Mouse (Mus musculus) thymus, postnatal 0 days (tissue): ENCODE data around the gene Prdm1. TPM values are rescaled to one million over a fixed set of nuclear protein-coding genes. Genes with fewer than 3 reads are reported as not detected.
A peak's percentile ranks its signal among the peaks of the same experiment; 100 is the strongest.

Source experiments
- DNase-seq: peaks from one replicate; pipeline ENCODE4 v3.0.0-alpha.2; 2015; ENCODE audit warnings: low spot score
- polyA plus RNA-seq: library from polyadenylated mRNA; unstranded; fragments of >200 nt; fragmentation: Nextera tagmentation; extraction: Ambion mirVana; gene quantifications from 2 replicates; pipeline ENCODE4 v1.2.1, GENCODE M21; 2015

The Prdm1 gene
- polyA plus RNA-seq, 1 experiment from 2014 or later, result 0.65 TPM

DNA sequence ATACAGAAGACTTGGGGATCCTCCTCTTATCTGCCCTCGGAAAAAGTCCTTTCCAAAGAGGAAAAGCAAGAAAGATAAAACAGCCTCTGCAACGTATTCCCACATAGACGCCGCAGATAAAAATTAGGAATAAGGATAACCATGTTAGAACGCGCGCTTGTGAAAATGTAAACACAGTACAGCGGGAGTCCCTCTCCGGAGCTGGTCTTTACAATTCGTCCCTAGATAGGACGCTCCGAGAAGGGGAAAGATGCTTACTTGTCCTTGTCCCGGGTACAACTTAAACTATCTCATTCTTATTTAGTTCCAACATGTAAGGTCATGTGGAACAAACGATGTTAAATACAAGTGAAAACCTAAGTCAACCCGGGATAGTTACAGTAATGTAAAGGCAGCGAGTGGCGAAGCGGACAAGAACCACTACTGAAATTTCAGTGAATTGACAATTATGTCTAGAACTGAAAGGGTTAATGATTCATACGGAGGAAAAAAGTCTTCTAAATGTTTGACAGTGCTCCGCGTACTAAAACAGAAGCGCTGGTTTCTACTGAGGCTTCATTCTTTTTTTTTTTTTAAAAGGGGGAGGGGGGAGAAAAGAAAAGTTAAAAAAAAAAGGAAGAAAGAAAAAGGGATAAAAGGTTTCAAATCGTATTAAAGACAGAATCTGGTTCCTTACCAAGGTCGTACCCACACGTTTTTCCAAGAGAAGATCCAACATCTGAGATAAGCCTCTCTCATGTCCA, 70.3 kb downstream of the Prdm1 start:
- DNase-seq, result no peak

DNA sequence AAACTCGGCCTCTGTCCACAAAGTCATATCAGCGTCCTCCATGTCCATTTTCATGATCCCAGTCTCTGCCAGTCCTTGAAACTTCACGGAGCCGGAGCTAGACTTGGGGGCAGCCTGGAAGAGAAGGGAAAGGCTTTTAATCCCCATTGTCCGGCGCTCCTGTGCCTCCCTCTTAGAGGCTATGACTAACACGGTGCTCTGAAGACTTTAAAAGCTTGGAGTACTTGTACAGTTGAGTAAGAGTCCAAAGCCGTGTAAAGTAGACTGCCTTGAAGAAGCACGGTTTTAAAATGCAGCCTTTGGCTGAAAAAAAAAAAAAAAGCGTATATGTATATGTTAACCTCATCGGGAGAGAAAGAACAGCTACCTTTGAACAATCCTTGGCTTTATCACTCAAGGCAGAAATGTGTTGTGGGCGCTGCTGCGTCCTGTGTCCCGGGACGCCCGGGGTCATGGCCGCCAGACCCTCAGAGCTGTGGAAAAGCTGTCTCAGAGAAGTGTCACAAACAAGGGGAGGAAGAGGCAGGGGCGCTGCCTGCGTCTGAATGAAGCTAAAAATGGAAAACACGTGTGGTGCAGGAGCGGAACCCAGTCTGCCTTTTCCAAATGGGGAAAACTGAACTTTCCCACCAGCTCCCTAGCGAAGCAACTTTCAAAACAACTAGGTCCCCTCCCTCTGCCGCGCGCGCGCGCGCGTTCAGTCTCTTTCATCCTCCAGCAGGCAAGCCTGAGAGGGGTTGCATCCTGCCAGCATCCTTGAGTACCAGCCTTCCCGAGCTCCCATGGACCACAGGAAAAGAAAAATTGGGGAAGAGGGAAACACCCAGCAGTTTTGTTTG, 71.3 kb downstream of the Prdm1 start:
- no peak for DNase-seq

DNA sequence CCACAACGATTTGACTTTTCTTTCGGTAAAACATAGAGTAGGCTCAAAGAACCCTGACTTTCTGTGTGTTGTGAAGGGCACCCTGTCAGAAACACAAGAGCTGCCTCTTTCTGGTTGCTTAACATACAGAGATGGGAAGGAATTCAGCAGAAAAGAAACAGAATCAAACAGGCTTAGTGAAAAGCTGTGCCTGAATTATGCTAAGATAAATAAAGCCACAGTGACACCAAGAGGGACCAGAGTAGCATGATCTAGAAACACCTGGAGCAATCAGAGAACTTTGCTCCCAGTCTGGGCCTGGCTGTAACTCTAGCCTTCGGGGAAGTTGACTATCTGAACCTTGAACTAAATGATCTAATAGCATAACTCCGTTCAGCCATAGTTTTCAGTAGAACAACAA, 73.5 kb downstream of the Prdm1 start:
- DNase-seq, result no peak

DNA sequence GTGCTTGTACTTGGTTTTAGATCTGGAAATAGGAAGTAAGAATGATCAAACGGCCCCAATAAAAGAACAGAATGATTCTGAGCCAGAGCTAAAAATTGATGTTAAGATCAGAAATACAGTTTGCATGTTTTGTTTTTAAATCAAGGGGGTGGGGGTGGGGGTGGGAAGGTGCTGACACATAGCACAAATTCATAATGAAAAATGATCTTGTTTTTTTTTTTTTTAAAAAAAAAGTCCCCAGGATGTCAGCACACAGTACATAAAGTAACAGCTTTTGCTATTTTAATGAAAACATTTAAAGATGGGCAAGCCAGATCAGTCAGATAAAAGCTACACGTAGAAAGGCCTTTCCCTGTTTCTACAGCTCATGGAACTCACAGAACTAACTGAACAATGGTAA, 74.2 kb downstream of the Prdm1 start:
- DNase-seq, result no peak

DNA sequence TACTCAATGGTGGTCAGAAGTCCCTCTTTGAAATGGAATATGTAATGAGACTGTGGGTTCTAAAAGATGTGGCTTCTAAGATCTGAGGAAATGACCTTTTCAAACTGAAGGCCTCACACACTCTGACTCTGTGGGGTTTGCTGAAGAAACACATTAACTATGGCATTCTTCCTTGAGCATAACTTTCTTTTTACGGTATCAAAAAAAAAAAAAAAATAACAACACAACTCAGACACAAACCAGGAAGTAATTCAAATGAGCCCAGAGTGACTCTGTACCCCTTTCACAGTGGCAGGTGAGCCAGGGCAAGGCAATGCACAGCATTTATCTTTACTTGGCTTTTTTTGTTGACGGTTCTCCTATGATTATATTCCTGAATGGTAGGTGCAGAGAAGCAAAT, 77.5 kb downstream of the Prdm1 start:
- no peak for DNase-seq

DNA sequence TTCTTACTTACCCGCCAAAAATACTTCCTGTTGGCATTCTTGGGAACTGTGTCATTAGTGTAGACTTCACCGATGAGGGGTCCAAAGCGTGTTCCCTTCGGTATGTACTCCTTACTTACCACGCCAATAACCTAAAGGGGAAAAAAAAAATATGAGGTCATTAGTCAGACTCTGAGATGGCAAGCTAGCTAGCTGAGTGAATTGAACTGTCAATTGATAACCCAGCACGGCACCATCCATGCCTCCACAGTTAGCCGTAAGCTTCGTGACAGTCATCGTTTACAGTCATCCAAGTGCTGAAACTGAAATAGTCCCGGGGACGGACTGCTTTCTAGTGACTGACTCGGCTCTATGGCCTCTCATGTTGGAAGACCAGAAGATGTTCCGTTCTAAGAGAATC, 78.2 kb downstream of the Prdm1 start:
- no peak for DNase-seq

DNA sequence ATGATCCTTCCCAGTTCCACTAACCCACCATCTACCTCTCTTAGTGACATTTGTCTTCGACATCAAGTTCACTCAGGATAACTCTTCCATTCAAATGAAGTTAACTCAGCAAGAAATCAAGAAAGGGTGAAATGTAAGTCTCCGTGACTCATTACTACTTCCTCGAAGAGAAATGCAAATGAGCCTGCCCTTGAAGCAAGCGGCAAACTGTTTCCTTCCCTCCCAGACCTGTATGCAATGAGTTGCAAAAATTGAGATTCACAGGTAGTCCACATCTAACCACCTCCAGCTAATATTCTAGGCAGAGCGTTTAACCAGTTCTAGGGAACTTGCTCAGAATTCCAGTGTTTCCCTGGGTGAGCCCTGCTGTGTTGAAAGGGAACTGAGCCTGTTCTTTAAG, 78.6 kb downstream of the Prdm1 start:
- peak; percentile 51 for DNase-seq

DNA sequence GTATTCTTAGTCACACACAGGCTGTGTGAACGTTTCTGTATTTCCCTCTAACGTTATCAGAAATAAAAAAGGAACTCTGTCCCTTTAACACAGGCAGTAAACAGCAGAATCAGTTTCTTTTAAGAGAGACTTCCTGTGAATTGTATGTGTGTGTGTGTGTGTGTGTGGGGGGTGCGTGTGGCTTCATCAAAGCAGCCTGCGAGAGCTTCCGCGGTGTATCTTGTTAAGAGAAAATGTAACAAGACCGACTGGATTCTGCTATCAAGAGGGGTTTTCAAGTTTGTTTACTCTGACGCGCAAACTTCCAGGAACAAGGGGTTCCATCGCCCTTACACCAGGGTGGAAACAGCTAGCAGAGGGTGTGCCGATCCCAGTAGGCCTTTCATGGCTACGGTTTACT, 80.1 kb downstream of the Prdm1 start:
- peak; percentile 91 for DNase-seq

DNA sequence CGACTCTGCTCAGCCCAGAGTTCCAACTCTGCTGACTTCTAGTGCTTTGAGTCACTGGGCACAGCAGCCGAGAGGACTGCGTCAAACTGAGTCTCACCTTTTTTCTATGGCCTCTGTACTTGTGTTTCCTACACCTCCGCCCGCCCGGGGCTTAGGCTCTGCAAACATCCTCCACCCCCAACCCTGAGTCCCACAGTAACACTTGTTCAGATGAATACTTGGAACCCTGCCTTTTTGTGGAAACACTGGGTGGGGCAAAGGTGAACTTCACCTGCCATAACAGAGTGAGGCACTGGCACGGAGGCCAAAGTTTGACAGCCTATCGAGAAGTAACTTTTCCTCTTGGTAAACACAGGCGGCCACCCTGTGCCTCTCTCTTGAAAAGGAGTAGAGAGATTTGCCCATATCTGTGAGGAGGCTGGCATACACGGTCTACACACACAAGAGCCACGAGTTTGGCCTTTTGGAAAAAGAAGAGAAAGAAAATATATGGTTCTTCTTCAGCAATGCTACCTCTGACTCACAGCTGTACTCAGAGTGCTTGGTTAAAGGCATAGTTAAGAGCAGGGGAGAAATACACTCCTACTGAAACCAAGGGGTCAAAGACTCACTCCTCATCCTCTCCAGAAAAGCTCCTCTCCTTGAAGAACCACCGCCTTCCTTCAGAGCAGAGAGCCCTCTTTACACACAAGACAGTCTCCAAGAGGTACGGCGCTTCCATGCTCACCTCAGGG, 80.7 kb downstream of the Prdm1 start:
- no peak for DNase-seq

DNA sequence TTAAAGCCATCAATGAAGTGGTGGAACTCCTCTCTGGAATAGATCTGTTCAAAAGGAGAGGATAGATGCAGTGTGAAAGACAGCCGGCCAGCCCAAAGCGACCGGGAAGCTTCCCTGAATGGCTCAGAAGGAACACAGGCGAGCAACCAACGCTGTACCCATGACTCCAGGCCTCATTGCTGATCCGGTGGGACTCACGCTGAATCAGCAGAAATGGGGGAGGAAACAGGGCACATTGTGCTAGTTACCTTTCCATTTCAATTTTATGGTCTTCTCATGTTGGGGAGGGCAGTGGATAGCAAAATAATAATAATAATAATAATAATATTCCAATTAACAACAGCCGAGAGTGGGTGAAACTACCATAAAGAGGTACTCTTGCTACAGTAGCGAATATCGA, 81.3 kb downstream of the Prdm1 start:
- DNase-seq, result no peak

DNA sequence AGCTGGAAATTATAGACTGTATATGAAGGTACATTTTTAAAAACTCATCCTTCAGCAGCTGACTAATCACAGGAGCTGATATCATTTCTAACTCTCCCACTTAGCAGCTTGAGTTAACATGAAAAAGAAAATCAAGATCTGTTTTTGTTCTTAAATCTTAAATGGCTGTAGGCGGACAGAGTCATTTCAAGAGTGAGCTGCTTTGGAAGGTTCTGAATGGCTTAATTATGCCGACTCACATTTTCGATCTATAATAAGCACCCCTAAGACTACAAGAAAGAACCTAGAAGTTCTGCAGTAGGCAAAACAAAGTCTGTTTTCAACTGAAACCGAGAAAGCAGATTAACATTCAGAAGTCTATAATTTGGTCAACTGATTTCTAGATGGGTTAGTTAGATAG, 83.9 kb downstream of the Prdm1 start:
- DNase-seq, result no peak

DNA sequence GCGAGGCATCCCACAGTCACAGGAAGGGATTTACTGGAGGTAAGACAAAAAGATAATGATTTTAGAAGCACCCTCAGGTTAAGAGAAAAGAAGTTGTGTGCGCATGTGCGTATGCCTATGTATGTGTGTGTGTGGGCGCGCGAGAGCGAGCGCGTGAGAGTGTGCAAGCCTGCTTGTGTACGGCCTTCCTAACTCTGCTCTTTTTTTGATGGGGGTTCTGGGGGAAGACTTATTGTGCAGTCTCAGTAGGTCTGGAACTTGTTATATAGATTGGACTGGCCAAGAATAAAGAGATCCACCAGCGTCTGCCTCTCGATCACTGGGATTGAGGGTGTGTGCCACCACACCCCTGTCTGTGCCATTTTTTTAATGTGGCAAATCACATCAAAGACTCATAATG, 84.6 kb downstream of the Prdm1 start:
- DNase-seq, result no peak

DNA sequence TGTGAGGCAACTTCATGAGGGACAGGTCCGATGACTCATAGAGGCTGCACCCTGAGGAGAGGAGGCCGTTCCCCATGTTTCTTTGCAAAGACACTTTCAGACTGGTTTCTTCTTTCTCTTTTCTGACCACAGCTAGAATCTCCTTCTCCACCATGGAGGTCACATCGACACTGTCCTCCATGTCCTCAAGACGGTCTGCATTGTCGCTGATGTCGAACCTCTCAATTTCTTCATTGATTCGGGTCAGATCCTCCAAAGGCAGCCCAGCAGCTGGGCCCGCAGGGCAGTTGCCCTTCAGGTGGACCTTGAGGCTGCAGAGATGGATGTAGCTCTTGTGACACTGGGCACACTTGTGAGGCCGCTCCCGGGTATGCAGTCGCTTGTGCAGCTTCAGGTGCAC, 88.6 kb downstream of the Prdm1 start:
- no peak for DNase-seq

DNA sequence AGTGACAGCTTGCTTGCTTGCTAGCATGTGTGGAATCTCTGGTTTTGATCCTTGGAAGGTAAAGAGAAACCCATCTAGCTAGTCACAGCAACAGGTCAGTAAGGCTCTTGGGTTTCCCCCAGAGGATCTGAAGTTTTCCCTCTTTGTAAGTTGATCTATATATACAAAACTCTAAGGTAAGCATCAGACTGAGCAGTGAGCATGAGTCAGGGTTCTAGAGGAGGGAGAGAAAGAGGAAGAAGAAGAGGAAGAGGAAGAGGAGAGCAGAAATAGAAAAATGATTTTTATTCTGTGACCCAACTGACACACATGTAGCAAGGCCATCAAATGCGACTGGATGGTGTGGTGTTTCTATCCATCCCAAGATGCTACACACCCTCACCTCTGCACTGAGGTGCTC, 90.7 kb downstream of the Prdm1 start:
- DNase-seq, result no peak

DNA sequence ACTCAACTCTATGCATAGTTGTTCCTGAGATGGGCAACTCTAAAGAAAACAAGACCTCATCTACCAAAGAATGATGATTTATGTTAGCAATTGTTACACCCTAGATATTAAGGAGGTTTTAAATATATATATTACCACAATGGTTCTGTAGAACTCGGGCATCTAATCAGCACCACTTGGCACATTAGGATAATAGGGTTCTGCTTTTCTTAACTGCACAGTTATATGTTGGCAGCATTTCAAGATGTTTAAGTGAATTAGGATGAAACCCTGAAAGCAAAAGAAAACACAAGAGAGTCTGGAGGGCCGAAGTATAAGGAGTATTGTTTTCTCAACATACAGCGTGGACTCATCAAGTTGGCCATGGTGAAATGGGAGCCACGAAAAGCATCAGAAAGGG, 92.3 kb downstream of the Prdm1 start:
- no peak for DNase-seq

DNA sequence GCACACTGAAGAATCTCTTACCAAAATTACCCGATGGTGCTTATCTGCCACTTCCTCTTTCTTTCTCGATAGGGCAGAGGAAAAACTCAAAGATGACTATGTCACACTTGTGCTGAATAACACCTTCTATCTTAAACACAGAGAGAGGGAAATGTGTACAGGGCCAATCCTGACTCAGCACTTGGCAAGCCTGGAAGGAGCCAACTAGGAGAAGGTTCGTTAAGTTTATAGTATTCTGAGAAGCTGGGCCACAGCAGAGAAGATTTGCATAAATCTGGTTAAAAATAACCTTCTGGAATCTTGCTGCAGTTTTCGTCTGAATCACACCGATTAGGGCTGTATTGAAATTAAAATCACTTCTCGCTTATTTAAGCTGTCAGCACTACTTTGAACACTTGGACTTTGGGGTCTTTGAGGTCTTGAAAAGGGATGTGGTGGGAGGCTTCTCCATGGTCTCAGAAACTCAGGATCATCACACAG, 93.6 kb downstream of the Prdm1 start:
- no peak for DNase-seq

DNA sequence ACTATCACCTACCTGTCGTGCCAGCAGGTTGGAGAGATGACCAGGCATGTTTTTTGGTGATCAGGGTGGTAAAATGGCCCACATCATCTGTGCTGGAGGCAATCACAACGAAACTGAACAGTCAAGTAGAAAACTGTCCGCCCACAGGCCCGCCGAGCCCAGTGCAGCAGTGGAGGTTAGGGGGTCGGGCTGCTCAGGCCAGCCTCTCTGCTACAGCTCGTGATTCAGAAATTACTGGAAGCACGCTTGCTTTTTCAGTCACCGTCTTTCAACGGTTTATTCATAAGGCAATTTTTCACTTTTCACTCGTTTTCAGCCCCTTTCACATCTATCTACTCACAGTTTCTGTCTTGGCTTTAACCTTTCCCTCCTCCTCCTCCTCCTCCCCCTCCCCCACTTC, 96.1 kb downstream of the Prdm1 start:
- DNase-seq, result no peak

DNA sequence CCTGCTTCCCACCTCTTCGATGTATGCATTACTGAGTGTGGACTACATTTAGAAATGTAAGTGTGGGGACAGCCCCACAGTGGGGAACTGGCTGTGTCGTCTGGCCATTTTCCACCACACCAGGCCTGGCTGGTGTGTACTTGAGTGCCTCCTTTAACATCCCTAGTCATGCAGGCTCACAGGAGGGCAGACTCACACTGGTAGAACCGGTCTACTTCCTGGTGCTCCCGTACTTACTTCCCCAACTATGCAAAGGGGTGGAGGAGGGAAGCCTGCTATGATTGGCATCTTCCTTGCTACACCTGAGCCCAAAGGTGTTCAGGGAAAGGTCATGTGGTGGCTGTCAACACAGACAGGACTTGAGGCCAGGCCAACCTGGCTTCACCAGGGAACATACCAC, 96.6 kb downstream of the Prdm1 start:
- no peak for DNase-seq

DNA sequence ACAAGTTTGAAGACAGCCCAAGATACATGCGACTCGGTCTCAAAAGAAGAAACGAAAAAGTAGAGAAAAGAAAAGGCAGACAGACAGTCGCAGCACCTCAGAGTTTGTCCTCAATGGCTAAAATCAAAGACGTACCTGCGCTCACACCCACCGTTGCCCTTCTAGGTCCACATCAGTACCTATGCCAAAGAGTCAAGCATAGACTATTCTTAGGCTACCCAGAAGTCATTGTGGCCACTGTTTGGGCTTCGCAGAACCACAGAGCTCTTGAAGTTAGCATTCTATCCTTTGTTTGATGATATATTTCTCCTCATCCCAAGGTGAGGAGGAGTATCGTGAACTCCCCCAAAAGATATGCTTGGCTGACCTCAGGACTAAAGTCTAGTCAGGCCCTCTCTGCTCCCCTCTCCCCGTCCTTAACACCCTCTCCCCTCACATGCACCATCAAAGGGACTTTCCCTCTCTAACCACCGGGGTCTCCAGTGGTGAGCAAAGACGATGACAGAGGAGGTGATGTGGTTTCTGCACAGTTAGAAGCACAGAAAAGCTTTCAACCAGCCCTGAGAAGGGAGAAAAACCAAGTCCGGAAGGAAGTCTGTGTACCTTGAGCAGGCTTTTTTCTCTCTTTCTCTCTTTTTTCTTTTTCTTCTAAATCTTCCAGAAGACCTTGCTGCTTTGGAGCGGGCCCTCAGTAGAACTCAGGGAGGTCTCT, 99.0 kb downstream of the Prdm1 start:
- DNase-seq, result peak; percentile 63

DNA sequence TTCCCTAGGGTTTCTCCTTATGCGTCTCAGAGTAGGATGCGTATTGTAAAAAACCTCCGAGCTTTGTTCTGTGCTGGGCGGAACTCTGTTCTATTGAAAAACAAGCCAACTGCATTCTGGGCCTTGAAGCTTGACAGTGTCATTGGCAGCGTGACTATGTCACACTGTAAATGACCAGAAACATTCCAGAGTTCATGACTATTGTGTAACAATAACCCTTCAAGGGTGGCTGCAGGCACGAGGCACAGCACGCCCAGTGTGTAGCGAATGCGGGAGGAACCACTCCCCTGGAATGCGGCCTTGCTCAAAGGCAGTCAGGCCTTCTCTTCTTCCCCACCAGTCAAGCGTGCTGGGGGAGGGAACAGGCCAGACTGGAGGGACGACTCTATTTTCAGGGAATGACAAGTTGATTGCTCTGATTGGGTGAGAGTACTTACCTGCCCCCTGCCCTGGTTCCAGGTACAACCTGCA, 100.4 kb downstream of the Prdm1 start:
- DNase-seq, result no peak

DNA sequence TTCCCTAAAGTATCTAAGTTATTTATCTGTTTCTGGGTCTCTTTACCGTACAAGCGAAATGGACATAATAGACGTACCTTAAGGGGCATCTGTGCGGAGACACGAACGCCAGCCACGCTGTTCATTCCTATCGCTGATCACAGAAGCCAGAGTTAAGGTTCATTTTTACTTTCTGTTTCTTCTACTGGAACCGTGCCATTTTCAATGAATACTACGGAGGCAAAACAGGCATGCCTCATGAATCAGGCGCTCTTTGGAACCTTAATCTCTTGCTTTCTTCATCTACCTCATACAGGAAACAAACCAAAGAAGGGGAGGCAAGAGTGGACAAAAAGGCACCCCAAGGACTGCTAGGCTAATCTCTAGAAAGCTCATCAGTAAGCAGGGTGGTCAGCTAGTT, 100.9 kb downstream of the Prdm1 start:
- DNase-seq, result no peak
